Mouse (Mus musculus): ENCODE measurements around the gene Cldn24. TPM values are rescaled to one million over a fixed set of nuclear protein-coding genes. Genes with fewer than 3 reads are reported as not detected.

Gene Cldn24
- polyA plus RNA-seq, 1 experiment from 2014 or later: not detected

DNA sequence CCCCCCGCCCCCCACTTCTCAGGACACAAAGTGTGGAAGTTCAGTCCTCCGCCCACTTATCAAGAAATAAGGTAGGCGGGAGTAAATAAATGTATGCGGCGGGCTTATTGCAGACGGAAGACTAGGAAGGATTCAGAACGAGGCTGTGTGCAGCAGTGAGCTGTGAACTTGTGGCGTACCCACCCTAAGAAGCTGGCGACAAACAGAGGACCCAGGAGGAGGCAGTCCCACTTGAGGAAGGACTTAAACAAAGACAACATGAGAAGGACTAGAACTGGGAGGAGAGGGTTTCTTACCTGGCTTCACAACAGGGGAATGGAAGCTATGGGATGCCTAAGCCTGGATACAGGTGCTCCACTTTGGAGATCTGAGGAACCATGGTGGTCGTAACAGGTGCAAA lies 21.7 kb downstream of the Cldn24 start:
- H3K4me1 ChIP-seq (ENCODE audit: control insufficient read depth, insufficient read depth, low read length): no peaks in the 10 kb centered on the region
- ATAC-seq (no peak), DNase-seq (ENCODE audit: low spot score) (no peak)
- H3K4me3 ChIP-seq (ENCODE audit: low read depth, low read length): no peak overlapping the region
- H3K27ac ChIP-seq (ENCODE audit: low read depth, low read length): no peak overlapping the region
- H3K4me2 ChIP-seq (ENCODE audit: low read length): no peak overlapping the region
- peaks cover 17% of the 10 kb centered on the region; the same call in 1 of the 2 replicates for H3K36me3 ChIP-seq (ENCODE audit: control insufficient read depth, insufficient read depth, low read length)
- no peak overlapping the region for H3K9ac ChIP-seq (ENCODE audit: low read length)
- WGBS: 95% methylated on average over 10 of the region's 10 CpGs
- H3K27me3 ChIP-seq (replicated peaks; ENCODE audit: control insufficient read depth, insufficient read depth, low read length): no peaks in the 10 kb centered on the region
- H3K9me3 ChIP-seq (replicated peaks; ENCODE audit: control insufficient read depth, low read length): no peaks in the 10 kb centered on the region

GRCm38 (mm10) chr8:47845956-47846355 lies 24.0 kb downstream of the Cldn24 start:
- Histone ChIP-seq H3K27ac (ENCODE audit: low read depth, low read length) (no peak overlapping the region), H3K4me1 (ENCODE audit: control insufficient read depth, insufficient read depth, low read length) (no peaks in the 10 kb centered on the region), H3K4me2 (ENCODE audit: low read length) (no peak overlapping the region), H3K36me3 (ENCODE audit: control insufficient read depth, insufficient read depth, low read length) (0 out of 2 replicates have a peak, but pooled peaks cover 15% of the 10 kb centered on the region), H3K9ac (ENCODE audit: low read length) (no peak overlapping the region), H3K9me3 (replicated peaks; ENCODE audit: control insufficient read depth, low read length) (no peaks in the 10 kb centered on the region), H3K4me3 (ENCODE audit: low read depth, low read length) (no peak overlapping the region), H3K27me3 (replicated peaks; ENCODE audit: control insufficient read depth, insufficient read depth, low read length) (no peaks in the 10 kb centered on the region)
- DNase-seq (ENCODE audit: low spot score) (no peak), ATAC-seq (no peak)
- 85% methylated on average over 13 of the region's 13 CpGs for WGBS

DNA sequence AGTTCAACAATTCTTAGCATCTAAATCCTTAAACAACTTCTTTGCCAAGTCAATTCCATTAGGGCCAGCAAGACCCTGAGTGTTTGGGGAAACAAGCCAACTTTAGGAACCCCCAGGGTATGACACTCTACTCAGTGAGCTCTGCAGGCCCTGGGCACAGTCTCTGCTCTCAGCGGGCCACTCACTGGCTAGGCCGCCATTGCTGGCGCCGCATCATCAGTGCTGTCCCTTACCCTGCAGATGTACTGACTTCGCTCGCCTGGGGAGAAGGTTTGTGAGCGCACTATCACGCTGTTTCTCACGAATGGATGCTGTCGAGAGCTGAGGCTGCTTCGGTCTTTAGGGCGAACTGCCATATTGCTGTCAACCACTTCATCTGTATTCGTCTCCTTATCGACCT lies 25.2 kb downstream of the Cldn24 start:
- 0 out of 2 replicates have a peak, but pooled peaks cover 15% of the 10 kb centered on the region for H3K36me3 ChIP-seq (ENCODE audit: control insufficient read depth, insufficient read depth, low read length)
- H3K9me3 ChIP-seq (replicated peaks; ENCODE audit: control insufficient read depth, low read length): no peaks in the 10 kb centered on the region
- 93% methylated on average over 14 of the region's 14 CpGs for WGBS
- no peak for DNase-seq (ENCODE audit: low spot score)
- no peak overlapping the region for H3K4me3 ChIP-seq (ENCODE audit: low read depth, low read length)
- no peak overlapping the region for H3K4me2 ChIP-seq (ENCODE audit: low read length)
- H3K9ac ChIP-seq (ENCODE audit: low read length): no peak overlapping the region
- ATAC-seq: no peak
- H3K4me1 ChIP-seq (ENCODE audit: control insufficient read depth, insufficient read depth, low read length): no peaks in the 10 kb centered on the region
- H3K27me3 ChIP-seq (replicated peaks; ENCODE audit: control insufficient read depth, insufficient read depth, low read length): no peaks in the 10 kb centered on the region
- H3K27ac ChIP-seq (ENCODE audit: low read depth, low read length): no peak overlapping the region

GRCm38 (mm10) chr8:47847931-47848330 lies 26.0 kb downstream of the Cldn24 start:
- Histone ChIP-seq H3K9ac (ENCODE audit: low read length) (no peak overlapping the region), H3K4me2 (ENCODE audit: low read length) (no peak overlapping the region), H3K4me1 (ENCODE audit: control insufficient read depth, insufficient read depth, low read length) (no peaks in the 10 kb centered on the region), H3K4me3 (ENCODE audit: low read depth, low read length) (no peak overlapping the region), H3K36me3 (ENCODE audit: control insufficient read depth, insufficient read depth, low read length) (0 out of 2 replicates have a peak, but pooled peaks cover 15% of the 10 kb centered on the region), H3K27me3 (replicated peaks; ENCODE audit: control insufficient read depth, insufficient read depth, low read length) (no peaks in the 10 kb centered on the region), H3K9me3 (replicated peaks; ENCODE audit: control insufficient read depth, low read length) (no peaks in the 10 kb centered on the region), H3K27ac (ENCODE audit: low read depth, low read length) (no peak overlapping the region)
- WGBS: 96% methylated on average over 6 of the region's 6 CpGs
- no peak for ATAC-seq
- no peak for DNase-seq (ENCODE audit: low spot score)

- Histone ChIP-seq H3K4me1 (ENCODE audit: control insufficient read depth, insufficient read depth, low read length) (no peaks in the 10 kb centered on the region), H3K4me3 (ENCODE audit: low read depth, low read length) (no peak overlapping the region), H3K9ac (ENCODE audit: low read length) (no peak overlapping the region), H3K36me3 (ENCODE audit: control insufficient read depth, insufficient read depth, low read length) (0 out of 2 replicates have a peak, but pooled peaks cover 15% of the 10 kb centered on the region), H3K27ac (ENCODE audit: low read depth, low read length) (no peak overlapping the region), H3K27me3 (replicated peaks; ENCODE audit: control insufficient read depth, insufficient read depth, low read length) (no peaks in the 10 kb centered on the region), H3K4me2 (ENCODE audit: low read length) (no peak overlapping the region), H3K9me3 (replicated peaks; ENCODE audit: control insufficient read depth, low read length) (no peaks in the 10 kb centered on the region)
- no peak for DNase-seq (ENCODE audit: low spot score)
- WGBS: 83% methylated on average over 8 of the region's 8 CpGs
- ATAC-seq: no peak
These were observed 27.9 kb downstream of the Cldn24 start for GRCm38 (mm10) chr8:47849842-47850241.

DNA sequence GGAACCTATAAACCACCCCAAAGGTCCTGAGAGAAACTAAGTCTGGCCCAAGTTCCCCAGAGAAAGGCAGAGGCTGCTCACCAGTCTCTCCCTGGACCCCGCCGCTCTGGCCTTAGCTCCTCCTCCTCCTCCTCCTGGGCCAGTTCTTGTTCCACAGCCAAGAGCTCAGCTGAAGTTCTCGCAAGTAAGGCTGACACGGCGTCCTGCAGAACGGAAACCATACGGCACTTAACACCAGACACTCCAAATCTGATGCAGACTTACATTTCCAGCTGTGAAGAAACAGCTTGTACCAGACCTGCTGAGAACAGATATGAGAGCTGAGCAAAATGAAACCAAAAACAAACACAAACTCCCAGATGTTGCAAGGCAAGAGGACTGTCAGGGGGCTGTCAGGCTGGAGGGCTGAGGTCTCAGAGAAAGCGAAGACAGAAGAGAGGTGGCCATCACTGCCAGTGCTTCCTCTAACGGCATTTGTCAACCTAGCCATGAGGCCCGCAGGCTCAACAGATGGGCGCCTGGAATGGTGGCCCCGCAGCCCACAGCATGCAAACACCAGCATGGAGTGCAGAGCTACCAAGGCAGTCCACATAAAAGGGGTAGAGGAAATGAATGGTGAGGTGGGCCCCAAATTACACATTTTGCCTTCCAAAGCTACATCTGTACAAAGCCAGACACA lies 30.0 kb downstream of the Cldn24 start:
- no peak overlapping the region for H3K27ac ChIP-seq (ENCODE audit: low read depth, low read length)
- no peak overlapping the region for H3K9ac ChIP-seq (ENCODE audit: low read length)
- H3K36me3 ChIP-seq (ENCODE audit: control insufficient read depth, insufficient read depth, low read length): 0 out of 2 replicates have a peak, but pooled peaks cover 11% of the 10 kb centered on the region
- DNase-seq (ENCODE audit: low spot score) (no peak), ATAC-seq (no peak)
- no peaks in the 10 kb centered on the region for H3K27me3 ChIP-seq (replicated peaks; ENCODE audit: control insufficient read depth, insufficient read depth, low read length)
- no peak overlapping the region for H3K4me3 ChIP-seq (ENCODE audit: low read depth, low read length)
- H3K4me1 ChIP-seq (ENCODE audit: control insufficient read depth, insufficient read depth, low read length): no peaks in the 10 kb centered on the region
- H3K4me2 ChIP-seq (ENCODE audit: low read length): no peak overlapping the region
- 79% methylated on average over 12 of the region's 12 CpGs for WGBS
- no peaks in the 10 kb centered on the region for H3K9me3 ChIP-seq (replicated peaks; ENCODE audit: control insufficient read depth, low read length)

- no peak overlapping the region for H3K9ac ChIP-seq (ENCODE audit: low read length)
- no peaks in the 10 kb centered on the region for H3K4me1 ChIP-seq (ENCODE audit: control insufficient read depth, insufficient read depth, low read length)
- H3K36me3 ChIP-seq (ENCODE audit: control insufficient read depth, insufficient read depth, low read length): 0 out of 2 replicates have a peak, but pooled peaks cover 11% of the 10 kb centered on the region
- H3K4me2 ChIP-seq (ENCODE audit: low read length): no peak overlapping the region
- DNase-seq (ENCODE audit: low spot score) (no peak), ATAC-seq (no peak)
- 85% methylated on average over 5 of the region's 5 CpGs for WGBS
- no peaks in the 10 kb centered on the region for H3K27me3 ChIP-seq (replicated peaks; ENCODE audit: control insufficient read depth, insufficient read depth, low read length)
- no peak overlapping the region for H3K27ac ChIP-seq (ENCODE audit: low read depth, low read length)
- H3K9me3 ChIP-seq (replicated peaks; ENCODE audit: control insufficient read depth, low read length): no peaks in the 10 kb centered on the region
- no peak overlapping the region for H3K4me3 ChIP-seq (ENCODE audit: low read depth, low read length)
These were observed 30.8 kb downstream of the Cldn24 start for GRCm38 (mm10) chr8:47852737-47853136.

GRCm38 (mm10) chr8:47853356-47853755 lies 31.4 kb downstream of the Cldn24 start:
- ATAC-seq (no peak), DNase-seq (ENCODE audit: low spot score) (no peak)
- H3K27me3 ChIP-seq (replicated peaks; ENCODE audit: control insufficient read depth, insufficient read depth, low read length): no peaks in the 10 kb centered on the region
- 93% methylated on average over 5 of the region's 5 CpGs for WGBS
- H3K4me1 ChIP-seq (ENCODE audit: control insufficient read depth, insufficient read depth, low read length): no peaks in the 10 kb centered on the region
- no peaks in the 10 kb centered on the region for H3K9me3 ChIP-seq (replicated peaks; ENCODE audit: control insufficient read depth, low read length)
- no peak overlapping the region for H3K9ac ChIP-seq (ENCODE audit: low read length)
- 0 out of 2 replicates have a peak, but pooled peaks cover 8% of the 10 kb centered on the region for H3K36me3 ChIP-seq (ENCODE audit: control insufficient read depth, insufficient read depth, low read length)
- H3K4me3 ChIP-seq (ENCODE audit: low read depth, low read length): no peak overlapping the region
- H3K27ac ChIP-seq (ENCODE audit: low read depth, low read length): no peak overlapping the region
- H3K4me2 ChIP-seq (ENCODE audit: low read length): no peak overlapping the region

DNA sequence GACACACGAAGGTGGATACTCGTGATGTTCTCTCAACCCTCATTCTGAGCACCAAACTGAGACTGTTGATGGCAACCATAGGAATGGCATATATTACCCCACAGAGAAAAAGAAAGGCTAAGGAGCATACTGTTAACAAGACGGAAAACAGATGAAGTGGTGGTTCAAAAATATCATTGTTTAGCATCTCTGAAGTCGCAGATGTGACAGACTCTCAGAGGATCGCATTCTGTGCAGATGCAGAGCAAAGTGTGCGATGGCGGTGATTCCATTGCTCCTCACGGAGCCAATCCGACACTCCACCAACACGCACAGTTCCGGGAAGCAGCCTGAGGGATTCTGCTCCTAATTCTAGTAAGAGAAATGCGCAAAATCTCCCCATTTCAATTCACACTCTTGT lies 37.3 kb downstream of the Cldn24 start:
- no peaks in the 10 kb centered on the region for H3K27me3 ChIP-seq (replicated peaks; ENCODE audit: control insufficient read depth, insufficient read depth, low read length)
- no peak overlapping the region for H3K4me3 ChIP-seq (ENCODE audit: low read depth, low read length)
- no peaks in the 10 kb centered on the region for H3K9me3 ChIP-seq (replicated peaks; ENCODE audit: control insufficient read depth, low read length)
- no peak overlapping the region for H3K27ac ChIP-seq (ENCODE audit: low read depth, low read length)
- H3K9ac ChIP-seq (ENCODE audit: low read length): no peak overlapping the region
- DNase-seq (ENCODE audit: low spot score) (no peak), ATAC-seq (no peak)
- H3K4me2 ChIP-seq (ENCODE audit: low read length): no peak overlapping the region
- WGBS: 93% methylated on average over 12 of the region's 12 CpGs
- H3K4me1 ChIP-seq (ENCODE audit: control insufficient read depth, insufficient read depth, low read length): no peaks in the 10 kb centered on the region
- H3K36me3 ChIP-seq (ENCODE audit: control insufficient read depth, insufficient read depth, low read length): peaks cover 3% of the 10 kb centered on the region; the same call in 1 of the 2 replicates
